Mouse (Mus musculus) forebrain, embryonic 16.5 days (tissue): ENCODE results near the gene Fam210b. TPM values are rescaled to one million over a fixed set of nuclear protein-coding genes. Genes with fewer than 3 reads are reported as not detected.

Experiments used
- ATAC-seq: fragments of 200-750 bp; cut with Nextera tagmentation; 2 replicates; pipeline ENCODE4 v1.8.0; 2017; ENCODE audit warnings: mild to moderate bottlenecking, moderate library complexity
- H3K27ac ChIP-seq: fragments of 300-500 bp; sonication (generic); 2 replicates; pipeline ENCODE4 v1.5.1; 2014; ENCODE audit warnings: low read length, control low read depth
- H3K27me3 ChIP-seq: fragments of 300-500 bp; sonication (generic); replicated peaks from 2 replicates; pipeline ENCODE4 v1.6.1; 2014; ENCODE audit warnings: low read length; ENCODE audit not compliant: control insufficient read depth, insufficient read depth
- H3K36me3 ChIP-seq: fragments of 300-500 bp; sonication (generic); 2 replicates; pipeline ENCODE4 v1.6.1; 2014; ENCODE audit not compliant: control insufficient read depth, insufficient read depth
- H3K4me1 ChIP-seq: fragments of 300-500 bp; sonication (generic); replicated peaks from 2 replicates; pipeline ENCODE4 v1.6.1; 2014; ENCODE audit warnings: low read length; ENCODE audit not compliant: control insufficient read depth, insufficient read depth
- H3K4me2 ChIP-seq: fragments of 300-500 bp; sonication (generic); 2 replicates; pipeline ENCODE4 v1.6.1; 2014; ENCODE audit warnings: mild to moderate bottlenecking, low read length, control low read depth
- H3K4me3 ChIP-seq: fragments of 300-500 bp; sonication (generic); replicated peaks from 2 replicates; pipeline ENCODE4 v1.5.1; 2014; ENCODE audit warnings: mild to moderate bottlenecking, low read length, control low read depth
- H3K9ac ChIP-seq: fragments of 300-500 bp; sonication (generic); replicated peaks from 2 replicates; pipeline ENCODE4 v1.6.1; 2014; ENCODE audit warnings: low read depth, low read length, control low read depth
- H3K9me3 ChIP-seq: fragments of 300-500 bp; sonication (generic); 2 replicates; pipeline ENCODE4 v1.6.1; 2016; ENCODE audit warnings: low read length; ENCODE audit not compliant: control insufficient read depth
- WGBS: fragments of 180-500 bp; shearing (Covaris S2); extraction: QIAGEN DNeasy Blood & Tissue Kit; methylation state at CpG from one replicate; pipeline ENCODE4 v1.1.7; 2014; 5-methylcytosine and 5-hydroxymethylcytosine counted together
- polyA plus RNA-seq: library from polyadenylated mRNA; unstranded; fragments of >200 nt; fragmentation: Nextera tagmentation; extraction: Ambion mirVana; gene quantifications from 2 replicates; pipeline ENCODE4 v1.2.1, GENCODE M21; 2015

Fam210b gene
- polyA plus RNA-seq, 1 experiment from 2014 or later: 77.9 TPM

GRCm38 (mm10) chr2:172393391-172394051 lies 48.2 kb downstream of the Fam210b start, which contains the start of gene Cass4:
TSS of gene Cass4 (plus strand) at chr2:172393794.
- H3K36me3 ChIP-seq: no peaks in the 10 kb centered on the region
- WGBS: 43% methylated on average over 13 of the region's 13 CpGs
- H3K27ac ChIP-seq: no peak within 1 kb of the TSS
- no peaks in the 10 kb centered on the region for H3K4me1 ChIP-seq
- H3K4me3 ChIP-seq: no peak within 1 kb of the TSS
- H3K9ac ChIP-seq: no peak within 1 kb of the TSS
- ATAC-seq: no peak
- H3K27me3 ChIP-seq: no peaks in the 10 kb centered on the region
- H3K9me3 ChIP-seq: no peaks in the 10 kb centered on the region
- H3K4me2 ChIP-seq: no peak within 1 kb of the TSS

DNA sequence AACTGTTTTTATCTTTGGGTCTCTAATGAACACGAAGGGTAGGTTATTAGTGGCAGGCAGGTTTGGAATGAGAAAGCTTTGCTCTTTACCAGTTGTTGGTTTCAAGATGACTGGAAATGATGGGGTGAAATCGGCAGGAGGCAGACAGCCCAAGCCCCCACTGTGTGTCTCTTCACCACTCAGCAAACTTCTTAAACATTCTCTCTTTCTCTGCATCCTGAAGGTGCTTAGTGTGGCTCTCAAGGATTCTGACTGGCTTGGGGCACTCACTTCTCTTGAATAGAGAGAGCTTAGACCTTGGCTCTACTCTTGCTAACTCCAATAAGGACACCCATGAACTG lies 48.7 kb downstream of the Fam210b start:
- H3K27me3 ChIP-seq: no peaks in the 10 kb centered on the region
- no peaks in the 10 kb centered on the region for H3K4me1 ChIP-seq
- no peak for ATAC-seq
- H3K9ac ChIP-seq: no peak overlapping the region
- 86% methylated on average over 2 of the region's 2 CpGs for WGBS
- H3K4me3 ChIP-seq: no peak overlapping the region
- H3K4me2 ChIP-seq: no peak overlapping the region
- no peaks in the 10 kb centered on the region for H3K9me3 ChIP-seq
- H3K27ac ChIP-seq: no peak overlapping the region
- no peaks in the 10 kb centered on the region for H3K36me3 ChIP-seq

GRCm38 (mm10) chr2:172394671-172395070 lies 49.3 kb downstream of the Fam210b start:
- Histone ChIP-seq H3K4me3 (no peak overlapping the region), H3K9me3 (no peaks in the 10 kb centered on the region), H3K27me3 (no peaks in the 10 kb centered on the region), H3K4me1 (no peaks in the 10 kb centered on the region), H3K9ac (no peak overlapping the region), H3K4me2 (no peak overlapping the region), H3K36me3 (no peaks in the 10 kb centered on the region), H3K27ac (no peak overlapping the region)
- ATAC-seq: no peak
- 78% methylated on average over 4 of the region's 4 CpGs for WGBS

GRCm38 (mm10) chr2:172395961-172396360 lies 50.6 kb downstream of the Fam210b start:
- Histone ChIP-seq H3K27ac (no peak overlapping the region), H3K4me1 (no peaks in the 10 kb centered on the region), H3K9me3 (no peaks in the 10 kb centered on the region), H3K36me3 (no peaks in the 10 kb centered on the region), H3K27me3 (no peaks in the 10 kb centered on the region), H3K4me2 (no peak overlapping the region), H3K9ac (no peak overlapping the region), H3K4me3 (no peak overlapping the region)
- 50% methylated on average over 9 of the region's 9 CpGs for WGBS
- no peak for ATAC-seq

GRCm38 (mm10) chr2:172399901-172400300 lies 54.5 kb downstream of the Fam210b start:
- no peaks in the 10 kb centered on the region for H3K36me3 ChIP-seq
- WGBS: 42% methylated on average over 9 of the region's 9 CpGs
- H3K27me3 ChIP-seq: no peaks in the 10 kb centered on the region
- H3K9ac ChIP-seq: no peak overlapping the region
- no peak overlapping the region for H3K4me3 ChIP-seq
- no peaks in the 10 kb centered on the region for H3K9me3 ChIP-seq
- no peak overlapping the region for H3K27ac ChIP-seq
- no peak overlapping the region for H3K4me2 ChIP-seq
- ATAC-seq: no peak
- no peaks in the 10 kb centered on the region for H3K4me1 ChIP-seq

GRCm38 (mm10) chr2:172401116-172401825 lies 55.9 kb downstream of the Fam210b start:
- Histone ChIP-seq H3K9ac (no peak overlapping the region), H3K27ac (no peak overlapping the region), H3K36me3 (no peaks in the 10 kb centered on the region), H3K27me3 (no peaks in the 10 kb centered on the region), H3K4me3 (no peak overlapping the region), H3K4me2 (no peak overlapping the region), H3K9me3 (no peaks in the 10 kb centered on the region), H3K4me1 (no peaks in the 10 kb centered on the region)
- 80% methylated on average over 13 of the region's 13 CpGs for WGBS
- ATAC-seq: no peak

DNA sequence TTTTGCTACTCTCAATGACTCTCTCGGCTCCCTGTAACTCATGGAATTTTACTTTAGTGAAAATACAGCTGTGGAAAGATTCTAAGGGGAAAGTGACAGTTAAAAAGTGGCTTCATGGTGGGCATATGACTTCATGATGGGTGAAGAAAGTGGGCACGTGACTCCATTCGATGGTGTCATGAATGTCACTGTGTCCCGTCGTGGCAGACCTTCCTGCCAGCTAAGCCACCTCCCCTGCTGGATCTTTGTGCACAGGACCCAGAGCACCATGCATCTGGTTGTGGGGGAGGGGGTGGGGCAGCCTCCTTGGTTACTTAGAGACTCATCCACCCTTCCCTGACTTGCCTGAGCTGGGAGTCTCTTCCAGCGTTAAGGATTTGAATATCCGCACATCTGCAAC lies 58.9 kb downstream of the Fam210b start:
- H3K27ac ChIP-seq: no peak overlapping the region
- ATAC-seq: no peak
- H3K4me3 ChIP-seq: no peak overlapping the region
- no peaks in the 10 kb centered on the region for H3K4me1 ChIP-seq
- no peaks in the 10 kb centered on the region for H3K9me3 ChIP-seq
- no peak overlapping the region for H3K4me2 ChIP-seq
- no peaks in the 10 kb centered on the region for H3K27me3 ChIP-seq
- H3K36me3 ChIP-seq: no peaks in the 10 kb centered on the region
- WGBS: 69% methylated on average over 7 of the region's 7 CpGs
- no peak overlapping the region for H3K9ac ChIP-seq

DNA sequence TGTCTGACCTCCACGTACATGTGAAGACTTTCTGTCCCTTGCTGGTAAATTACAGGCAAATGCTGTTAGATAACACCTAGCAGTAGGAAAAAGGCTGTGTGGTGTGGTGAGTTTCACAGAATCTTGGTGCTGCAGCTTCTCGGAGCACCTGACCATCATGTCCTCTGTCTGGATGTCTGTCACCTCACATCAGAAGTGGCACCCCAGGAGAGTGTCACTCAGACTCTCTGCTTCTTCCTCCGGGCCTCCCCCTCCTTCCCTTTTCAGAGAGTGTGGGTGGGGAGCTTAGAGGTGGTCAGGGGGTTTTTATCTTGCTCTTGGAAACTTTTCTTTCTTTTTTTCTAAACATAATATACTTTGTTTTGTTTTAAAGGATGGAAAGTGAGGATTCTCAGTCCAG lies 59.6 kb downstream of the Fam210b start:
- no peak for ATAC-seq
- 76% methylated on average over 3 of the region's 3 CpGs for WGBS

More for the DNA sequence above, 59.6 kb downstream of the Fam210b start:
- Histone ChIP-seq H3K4me2 (no peak overlapping the region), H3K27ac (no peak overlapping the region), H3K36me3 (no peaks in the 10 kb centered on the region), H3K4me1 (no peaks in the 10 kb centered on the region), H3K9me3 (no peaks in the 10 kb centered on the region), H3K27me3 (no peaks in the 10 kb centered on the region), H3K9ac (no peak overlapping the region), H3K4me3 (no peak overlapping the region)
